Mouse (Mus musculus): ENCODE measurements around the gene 1810009A15Rik. TPM values are rescaled to one million over a fixed set of nuclear protein-coding genes. Genes with fewer than 3 reads are reported as not detected.

The 1810009A15Rik gene
- polyA plus RNA-seq, 1 experiment from 2014 or later, result 43.1 TPM

- 87% methylated on average over 9 of the region's 9 CpGs for WGBS
- H3K27ac ChIP-seq (replicated peaks; ENCODE audit: low read depth, low read length), result no peak overlapping the region
- DNase-seq, result no peak
- H3K4me2 ChIP-seq (ENCODE audit: low read length), result peak overlapping the region; percentile 62
- H3K9ac ChIP-seq (replicated peaks; ENCODE audit: low read length), result no peak overlapping the region
- no peak for ATAC-seq (ENCODE audit: low FRiP score, low TSS enrichment)
- no peaks in the 10 kb centered on the region for H3K9me3 ChIP-seq (ENCODE audit: control insufficient read depth, low read length)
- peak overlapping the region; percentile 83; the same call in 1 of the 2 replicates for H3K4me3 ChIP-seq (replicated peaks; ENCODE audit: low read depth, low read length)
- H3K27me3 ChIP-seq (ENCODE audit: control insufficient read depth, insufficient read depth, low read length), result no peaks in the 10 kb centered on the region
- peaks cover 10% of the 10 kb centered on the region; the same call in 1 of the 2 replicates for H3K4me1 ChIP-seq (ENCODE audit: control insufficient read depth, insufficient read depth, low read length)
- H3K36me3 ChIP-seq (ENCODE audit: control insufficient read depth, insufficient read depth, low read length), result peaks cover 29% of the 10 kb centered on the region
Observed at GRCm38 (mm10) chr19:8921741-8922140, 33.1 kb downstream of the 1810009A15Rik start.

- H3K9me3 ChIP-seq (ENCODE audit: control insufficient read depth, low read length), result no peaks in the 10 kb centered on the region
- H3K27me3 ChIP-seq (ENCODE audit: control insufficient read depth, insufficient read depth, low read length), result no peaks in the 10 kb centered on the region
- ATAC-seq (ENCODE audit: low FRiP score, low TSS enrichment), result no peak
- DNase-seq, result no peak
- 95% methylated on average over 2 of the region's 2 CpGs for WGBS
- peaks cover 32% of the 10 kb centered on the region for H3K36me3 ChIP-seq (ENCODE audit: control insufficient read depth, insufficient read depth, low read length)
- H3K4me1 ChIP-seq (ENCODE audit: control insufficient read depth, insufficient read depth, low read length), result peaks cover 11% of the 10 kb centered on the region
- H3K9ac ChIP-seq (replicated peaks; ENCODE audit: low read length), result no peak overlapping the region
- no peak overlapping the region for H3K4me3 ChIP-seq (replicated peaks; ENCODE audit: low read depth, low read length)
- H3K27ac ChIP-seq (replicated peaks; ENCODE audit: low read depth, low read length), result no peak overlapping the region
- no peak overlapping the region for H3K4me2 ChIP-seq (ENCODE audit: low read length)
Observed at GRCm38 (mm10) chr19:8926766-8927165, 38.1 kb downstream of the 1810009A15Rik start.

GRCm38 (mm10) chr19:8927891-8928525 lies 39.4 kb downstream of the 1810009A15Rik start:
- no peak for DNase-seq
- ATAC-seq (ENCODE audit: low FRiP score, low TSS enrichment), result no peak
- WGBS, result 87% methylated on average over 12 of the region's 12 CpGs
- Histone ChIP-seq H3K9ac (replicated peaks; ENCODE audit: low read length) (no peak overlapping the region), H3K9me3 (ENCODE audit: control insufficient read depth, low read length) (no peaks in the 10 kb centered on the region), H3K4me3 (replicated peaks; ENCODE audit: low read depth, low read length) (no peak overlapping the region), H3K4me2 (ENCODE audit: low read length) (no peak overlapping the region), H3K36me3 (ENCODE audit: control insufficient read depth, insufficient read depth, low read length) (peaks cover 32% of the 10 kb centered on the region), H3K4me1 (ENCODE audit: control insufficient read depth, insufficient read depth, low read length) (peaks cover 11% of the 10 kb centered on the region), H3K27me3 (ENCODE audit: control insufficient read depth, insufficient read depth, low read length) (no peaks in the 10 kb centered on the region), H3K27ac (replicated peaks; ENCODE audit: low read depth, low read length) (no peak overlapping the region)

- DNase-seq, result no peak
- Histone ChIP-seq H3K4me1 (ENCODE audit: control insufficient read depth, insufficient read depth, low read length) (peaks cover 11% of the 10 kb centered on the region), H3K27me3 (ENCODE audit: control insufficient read depth, insufficient read depth, low read length) (no peaks in the 10 kb centered on the region), H3K4me3 (replicated peaks; ENCODE audit: low read depth, low read length) (peak overlapping the region; percentile 51), H3K36me3 (ENCODE audit: control insufficient read depth, insufficient read depth, low read length) (peaks cover 34% of the 10 kb centered on the region), H3K9me3 (ENCODE audit: control insufficient read depth, low read length) (no peaks in the 10 kb centered on the region), H3K9ac (replicated peaks; ENCODE audit: low read length) (peak overlapping the region; percentile 65), H3K27ac (replicated peaks; ENCODE audit: low read depth, low read length) (no peak overlapping the region), H3K4me2 (ENCODE audit: low read length) (peak overlapping the region; percentile 71)
- WGBS, result 19% methylated on average over 16 of the region's 16 CpGs
- peak; percentile 38; the same call in 1 of the 2 replicates for ATAC-seq (ENCODE audit: low FRiP score, low TSS enrichment)
Observed at GRCm38 (mm10) chr19:8928689-8929223, 40.1 kb downstream of the 1810009A15Rik start.

GRCm38 (mm10) chr19:8929224-8930088 lies 40.8 kb downstream of the 1810009A15Rik start, which contains the start of the genes Rom1 and Eml3:
TSS of gene Rom1 (minus strand) at chr19:8929356.
TSS of gene Eml3 (plus strand) at chr19:8929552.
- H3K27ac ChIP-seq (replicated peaks; ENCODE audit: low read depth, low read length), result no peak within 1 kb of the TSS
- WGBS, result under 1% methylated on average over 70 of the region's 74 CpGs
- DNase-seq (peak; percentile 64), ATAC-seq (ENCODE audit: low FRiP score, low TSS enrichment) (peak; percentile 62)
- H3K27me3 ChIP-seq (ENCODE audit: control insufficient read depth, insufficient read depth, low read length), result no peaks in the 10 kb centered on the region
- H3K36me3 ChIP-seq (ENCODE audit: control insufficient read depth, insufficient read depth, low read length), result peaks cover 35% of the 10 kb centered on the region
- peak within 1 kb of the TSS; percentile 51 for H3K4me3 ChIP-seq (replicated peaks; ENCODE audit: low read depth, low read length)
- peak within 1 kb of the TSS; percentile 71 for H3K4me2 ChIP-seq (ENCODE audit: low read length)
- H3K9ac ChIP-seq (replicated peaks; ENCODE audit: low read length), result peak within 1 kb of the TSS; percentile 65
- no peaks in the 10 kb centered on the region for H3K9me3 ChIP-seq (ENCODE audit: control insufficient read depth, low read length)
- H3K4me1 ChIP-seq (ENCODE audit: control insufficient read depth, insufficient read depth, low read length), result peaks cover 11% of the 10 kb centered on the region

- H3K4me1 ChIP-seq (ENCODE audit: control insufficient read depth, insufficient read depth, low read length), result peaks cover 11% of the 10 kb centered on the region
- peak overlapping the region; percentile 71 for H3K4me2 ChIP-seq (ENCODE audit: low read length)
- no peaks in the 10 kb centered on the region for H3K27me3 ChIP-seq (ENCODE audit: control insufficient read depth, insufficient read depth, low read length)
- no peaks in the 10 kb centered on the region for H3K9me3 ChIP-seq (ENCODE audit: control insufficient read depth, low read length)
- no peak for ATAC-seq (ENCODE audit: low FRiP score, low TSS enrichment)
- H3K9ac ChIP-seq (replicated peaks; ENCODE audit: low read length), result peak overlapping the region; percentile 65
- no peak overlapping the region for H3K27ac ChIP-seq (replicated peaks; ENCODE audit: low read depth, low read length)
- H3K4me3 ChIP-seq (replicated peaks; ENCODE audit: low read depth, low read length), result peak overlapping the region; percentile 51
- 17% methylated on average over 11 of the region's 11 CpGs for WGBS
- peaks cover 33% of the 10 kb centered on the region for H3K36me3 ChIP-seq (ENCODE audit: control insufficient read depth, insufficient read depth, low read length)
- DNase-seq, result no peak
Observed at GRCm38 (mm10) chr19:8930117-8930516, 41.5 kb downstream of the 1810009A15Rik start.

- Histone ChIP-seq H3K27me3 (ENCODE audit: control insufficient read depth, insufficient read depth, low read length) (no peaks in the 10 kb centered on the region), H3K4me1 (ENCODE audit: control insufficient read depth, insufficient read depth, low read length) (peaks cover 11% of the 10 kb centered on the region), H3K4me3 (replicated peaks; ENCODE audit: low read depth, low read length) (no peak overlapping the region), H3K9me3 (ENCODE audit: control insufficient read depth, low read length) (no peaks in the 10 kb centered on the region), H3K9ac (replicated peaks; ENCODE audit: low read length) (no peak overlapping the region), H3K27ac (replicated peaks; ENCODE audit: low read depth, low read length) (no peak overlapping the region), H3K4me2 (ENCODE audit: low read length) (no peak overlapping the region), H3K36me3 (ENCODE audit: control insufficient read depth, insufficient read depth, low read length) (peaks cover 26% of the 10 kb centered on the region)
- DNase-seq (no peak), ATAC-seq (ENCODE audit: low FRiP score, low TSS enrichment) (no peak)
- WGBS, result 92% methylated on average over 7 of the region's 7 CpGs
Observed at GRCm38 (mm10) chr19:8930771-8931170, 42.1 kb downstream of the 1810009A15Rik start.

GRCm38 (mm10) chr19:8936736-8937135 lies 48.1 kb downstream of the 1810009A15Rik start:
- Histone ChIP-seq H3K9me3 (ENCODE audit: control insufficient read depth, low read length) (no peaks in the 10 kb centered on the region), H3K9ac (replicated peaks; ENCODE audit: low read length) (no peak overlapping the region), H3K4me2 (ENCODE audit: low read length) (no peak overlapping the region), H3K4me1 (ENCODE audit: control insufficient read depth, insufficient read depth, low read length) (0 out of 2 replicates have a peak, but pooled peaks cover 5% of the 10 kb centered on the region), H3K27ac (replicated peaks; ENCODE audit: low read depth, low read length) (no peak overlapping the region), H3K4me3 (replicated peaks; ENCODE audit: low read depth, low read length) (no peak overlapping the region), H3K36me3 (ENCODE audit: control insufficient read depth, insufficient read depth, low read length) (peaks cover 8% of the 10 kb centered on the region; the same call in 1 of the 2 replicates), H3K27me3 (ENCODE audit: control insufficient read depth, insufficient read depth, low read length) (no peaks in the 10 kb centered on the region)
- ATAC-seq (ENCODE audit: low FRiP score, low TSS enrichment) (no peak), DNase-seq (no peak)
- 87% methylated on average over 2 of the region's 2 CpGs for WGBS
